Mouse (Mus musculus) cerebellum, adult 2 months (tissue): ENCODE data around the gene Sf3b4.

Source experiments
- CTCF ChIP-seq: fragments of 200-500 bp; IDR thresholded peaks from 2 replicates; pipeline ENCODE4 v1.5.1; 2011; ENCODE audit warnings: low read depth, mild to moderate bottlenecking, control low read depth, low read length, moderate library complexity, borderline replicate concordance; ENCODE audit not compliant: insufficient read depth
- POLR2A ChIP-seq: fragments of 200-500 bp; IDR thresholded peaks from 2 replicates; pipeline ENCODE4 v1.6.1; 2011; ENCODE audit warnings: low read length, control low read depth, borderline replicate concordance; ENCODE audit not compliant: insufficient read depth

DNA sequence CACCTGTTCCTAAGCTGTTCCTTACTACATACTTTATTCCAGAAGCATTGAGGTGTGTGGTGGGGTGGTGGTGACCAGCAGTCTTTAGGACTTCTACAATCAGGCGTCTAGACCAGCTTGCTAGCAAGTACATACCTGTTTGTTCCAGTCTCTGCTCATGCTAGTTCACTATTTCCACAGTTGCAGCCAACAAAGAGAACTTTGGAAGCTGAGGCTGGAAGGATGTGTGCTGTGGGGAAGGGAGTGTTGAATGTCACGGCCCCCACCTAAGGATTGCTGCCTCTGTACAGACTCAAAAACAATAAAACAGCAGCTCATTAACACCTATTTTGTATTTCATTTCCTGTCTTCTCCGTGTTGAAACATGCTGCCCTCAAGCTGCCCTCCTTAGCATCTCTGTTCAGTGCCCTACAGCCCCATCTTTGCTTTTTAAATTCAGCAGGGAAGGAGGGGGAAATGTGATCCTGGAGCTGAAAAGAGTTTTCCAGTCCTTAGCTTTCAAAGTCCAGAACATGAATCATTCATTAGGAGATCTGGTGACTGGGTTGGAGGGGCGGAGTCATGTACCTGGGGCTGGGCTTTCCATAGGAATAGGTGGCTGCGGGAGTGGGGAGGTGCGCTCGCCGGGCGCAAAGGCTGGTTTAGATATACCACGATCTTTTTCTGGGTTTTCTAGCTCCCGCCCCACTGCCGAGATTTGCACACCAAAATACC, 11.2 kb upstream of the Sf3b4 start:
- TF ChIP-seq POLR2A (peak; percentile 50; the same call in 1 of the 2 replicates), CTCF (no peak)
